Mouse (Mus musculus): ENCODE measurements at regions not wholly inside any gene's neighbourhood (a gene's known extent, or its start where the extent isn't known, plus 50 kb on each side); places are given as distances from the start of the nearest gene placed in this dataset.

DNA sequence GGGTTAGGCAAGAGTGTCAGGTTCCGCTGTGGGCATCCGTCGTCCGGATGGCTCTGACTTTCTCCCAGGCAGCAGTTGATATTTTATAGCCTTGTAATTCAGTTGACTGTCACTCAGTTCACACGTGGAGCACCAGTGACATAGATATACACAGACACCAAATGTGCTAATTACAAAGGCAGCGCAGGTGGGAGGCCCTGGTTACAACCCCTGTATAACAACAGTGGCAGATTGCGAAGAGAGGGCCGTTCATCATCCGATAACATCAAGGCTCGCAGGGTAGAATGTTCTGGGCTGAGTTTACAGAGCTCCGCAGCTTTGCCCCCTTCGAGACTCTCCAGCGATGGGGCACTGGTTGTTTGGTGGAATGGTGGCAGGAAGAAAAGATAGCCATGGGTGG lies 120.0 kb upstream of the Pgrmc2 start:
- H3K36me3 ChIP-seq, result no peaks in the 10 kb centered on the region
- no peaks in the 10 kb centered on the region for H3K9me3 ChIP-seq (replicated peaks)
- H3K4me3 ChIP-seq, result no peak overlapping the region
- WGBS, result 92% methylated on average over 13 of the region's 13 CpGs
- DNase-seq (ENCODE audit: low spot score), result no peak
- H3K27me3 ChIP-seq (ENCODE audit: low read depth, poor library complexity, severe bottlenecking), result no peaks in the 10 kb centered on the region
- H3K4me1 ChIP-seq, result peaks cover 4% of the 10 kb centered on the region; the same call in 1 of the 2 replicates
- H3K27ac ChIP-seq (replicated peaks), result no peak overlapping the region

DNA sequence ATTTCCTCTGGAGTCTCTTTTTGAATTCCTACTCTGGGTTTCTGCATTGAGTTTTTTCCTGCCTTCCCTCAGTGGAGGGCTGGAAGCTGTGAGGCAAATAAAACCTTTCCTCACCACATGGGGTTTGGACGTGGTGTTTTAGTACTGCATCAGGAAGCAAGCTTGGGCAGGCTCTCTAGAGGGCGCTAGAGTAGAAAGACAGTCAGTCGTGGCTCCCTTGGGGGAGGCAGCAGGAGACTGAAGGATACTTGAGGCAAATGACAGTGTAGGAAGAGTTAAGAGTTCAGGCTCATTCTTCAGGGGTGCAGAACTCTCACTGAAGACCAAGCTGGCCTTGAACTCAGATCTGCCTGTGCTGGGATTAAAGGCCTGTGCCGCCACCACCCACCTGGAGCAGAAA lies 118.9 kb upstream of the Pgrmc2 start:
- 33% methylated on average over 4 of the region's 4 CpGs for WGBS

GRCm38 (mm10) chr3:41200026-41200425 lies 117.2 kb upstream of the Pgrmc2 start:
- DNase-seq (ENCODE audit: low spot score), result no peak
- Histone ChIP-seq H3K36me3 (no peaks in the 10 kb centered on the region), H3K27ac (replicated peaks) (no peak overlapping the region), H3K9me3 (replicated peaks) (no peaks in the 10 kb centered on the region), H3K4me3 (no peak overlapping the region), H3K4me1 (peaks cover 13% of the 10 kb centered on the region), H3K27me3 (ENCODE audit: low read depth, poor library complexity, severe bottlenecking) (no peaks in the 10 kb centered on the region)
- WGBS, result 90% methylated on average over 5 of the region's 5 CpGs

More for the DNA sequence above, 118.9 kb upstream of the Pgrmc2 start:
- H3K36me3 ChIP-seq, result no peaks in the 10 kb centered on the region
- no peak for DNase-seq (ENCODE audit: low spot score)
- no peaks in the 10 kb centered on the region for H3K9me3 ChIP-seq (replicated peaks)
- no peak overlapping the region for H3K27ac ChIP-seq (replicated peaks)
- H3K27me3 ChIP-seq (ENCODE audit: low read depth, poor library complexity, severe bottlenecking), result no peaks in the 10 kb centered on the region
- H3K4me1 ChIP-seq, result peaks cover 9% of the 10 kb centered on the region
- no peak overlapping the region for H3K4me3 ChIP-seq

DNA sequence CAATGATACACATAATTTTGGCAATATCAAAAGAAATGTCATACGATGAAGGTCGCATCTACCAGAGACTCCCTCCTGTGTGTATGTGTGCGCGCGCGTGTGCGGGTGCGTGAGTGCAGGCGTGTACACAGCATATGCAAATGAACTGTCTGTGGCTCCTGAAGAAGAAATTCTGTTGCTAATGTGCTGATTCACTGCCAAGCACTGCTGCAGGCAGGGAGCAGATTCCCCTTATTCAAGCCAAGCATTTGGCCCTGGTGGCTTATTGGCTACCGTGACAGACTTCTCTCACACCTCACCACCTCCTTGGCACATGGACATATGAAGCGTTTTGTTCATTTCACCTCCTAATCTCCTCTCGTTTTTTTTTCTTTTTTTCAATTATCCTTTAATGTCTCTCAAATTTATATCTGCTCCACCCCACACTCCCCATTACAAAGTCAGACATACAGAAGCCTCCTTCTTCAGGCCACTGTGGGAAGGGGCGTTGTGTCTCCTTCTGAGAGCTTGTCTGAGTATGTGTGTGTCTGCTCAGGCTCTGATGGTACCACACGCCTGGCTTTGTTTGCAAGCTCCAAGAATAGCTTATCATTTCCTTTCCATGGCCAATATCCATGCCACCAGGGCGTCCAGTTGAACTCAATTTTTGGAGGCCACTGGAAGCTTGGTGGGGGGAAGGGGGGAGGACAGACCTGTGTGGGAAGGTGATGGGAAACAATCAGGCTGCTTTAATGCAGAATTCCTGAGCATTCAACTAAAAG lies 115.5 kb upstream of the Pgrmc2 start:
- Histone ChIP-seq H3K4me3 (no peak overlapping the region), H3K4me1 (peaks cover 21% of the 10 kb centered on the region), H3K27me3 (ENCODE audit: low read depth, poor library complexity, severe bottlenecking) (no peaks in the 10 kb centered on the region), H3K9me3 (replicated peaks) (no peaks in the 10 kb centered on the region), H3K27ac (replicated peaks) (no peak overlapping the region), H3K36me3 (no peaks in the 10 kb centered on the region)
- DNase-seq (ENCODE audit: low spot score), result no peak
- WGBS, result 89% methylated on average over 15 of the region's 15 CpGs

DNA sequence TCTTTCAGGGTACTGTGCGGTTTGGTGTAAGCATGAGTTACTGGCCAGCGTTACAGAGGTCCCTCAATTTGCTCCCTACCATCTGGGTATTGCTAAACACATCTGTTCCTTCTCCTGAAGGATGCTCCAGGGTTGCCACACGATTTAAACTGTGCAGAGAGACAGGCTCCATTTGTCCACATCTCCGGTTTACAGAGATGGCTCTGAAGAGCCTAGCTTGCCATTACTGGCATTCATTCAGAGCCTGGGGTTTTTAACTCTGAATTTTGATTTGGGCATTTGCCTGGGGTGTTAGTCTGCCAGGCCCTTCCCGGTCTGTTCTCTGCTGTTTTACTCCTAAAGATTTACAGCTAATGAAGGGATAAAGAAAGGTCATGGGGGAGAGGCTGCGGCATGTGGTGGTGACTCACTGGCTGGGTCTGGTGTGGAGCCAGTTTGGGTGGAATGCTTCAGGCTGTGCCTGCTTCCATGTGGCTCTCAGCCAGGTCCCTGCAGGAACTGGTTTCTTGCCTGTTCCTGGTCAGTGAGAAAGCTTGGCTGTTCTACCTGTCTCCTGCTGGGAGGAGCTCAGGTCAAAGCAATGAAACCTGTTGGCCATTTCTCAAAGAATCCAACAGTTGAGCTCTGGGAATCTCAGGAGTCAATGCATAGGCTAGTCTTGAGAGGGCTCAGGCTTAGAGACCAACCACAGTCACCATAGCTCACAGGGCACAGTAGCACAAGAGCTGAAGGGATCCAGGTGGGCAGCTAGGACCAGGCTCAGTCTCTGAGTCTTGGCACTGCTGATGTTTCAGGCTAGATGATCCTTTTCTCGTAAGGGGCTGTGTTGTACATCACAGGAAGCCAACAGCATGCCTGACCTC lies 112.5 kb upstream of the Pgrmc2 start:
- no peak overlapping the region for H3K4me3 ChIP-seq
- peaks cover 21% of the 10 kb centered on the region for H3K4me1 ChIP-seq
- no peak for DNase-seq (ENCODE audit: low spot score)
- H3K27me3 ChIP-seq (ENCODE audit: low read depth, poor library complexity, severe bottlenecking), result no peaks in the 10 kb centered on the region
- 81% methylated on average over 7 of the region's 7 CpGs for WGBS
- H3K9me3 ChIP-seq (replicated peaks), result no peaks in the 10 kb centered on the region
- H3K36me3 ChIP-seq, result no peaks in the 10 kb centered on the region
- no peak overlapping the region; the same call in 1 of the 2 replicates for H3K27ac ChIP-seq (replicated peaks)

- WGBS, result 76% methylated on average over 9 of the region's 9 CpGs
- Histone ChIP-seq H3K27me3 (ENCODE audit: low read depth, poor library complexity, severe bottlenecking) (no peaks in the 10 kb centered on the region), H3K4me1 (peaks cover 21% of the 10 kb centered on the region), H3K27ac (replicated peaks) (0 out of 2 replicates have a peak overlapping the region, but pooled peaks have one; percentile 14), H3K36me3 (no peaks in the 10 kb centered on the region), H3K9me3 (replicated peaks) (no peaks in the 10 kb centered on the region), H3K4me3 (no peak overlapping the region)
- no peak for DNase-seq (ENCODE audit: low spot score)
These were observed 111.7 kb upstream of the Pgrmc2 start for GRCm38 (mm10) chr3:41194311-41195112.

- Histone ChIP-seq H3K27ac (replicated peaks) (no peak overlapping the region), H3K36me3 (no peaks in the 10 kb centered on the region), H3K4me1 (0 out of 2 replicates have a peak, but pooled peaks cover 3% of the 10 kb centered on the region), H3K4me3 (no peak overlapping the region), H3K27me3 (ENCODE audit: low read depth, poor library complexity, severe bottlenecking) (no peaks in the 10 kb centered on the region), H3K9me3 (replicated peaks) (no peaks in the 10 kb centered on the region)
- DNase-seq (ENCODE audit: low spot score), result no peak
- 83% methylated on average over 10 of the region's 10 CpGs for WGBS
These were observed 102.7 kb upstream of the Pgrmc2 start for GRCm38 (mm10) chr3:41185305-41186097.

DNA sequence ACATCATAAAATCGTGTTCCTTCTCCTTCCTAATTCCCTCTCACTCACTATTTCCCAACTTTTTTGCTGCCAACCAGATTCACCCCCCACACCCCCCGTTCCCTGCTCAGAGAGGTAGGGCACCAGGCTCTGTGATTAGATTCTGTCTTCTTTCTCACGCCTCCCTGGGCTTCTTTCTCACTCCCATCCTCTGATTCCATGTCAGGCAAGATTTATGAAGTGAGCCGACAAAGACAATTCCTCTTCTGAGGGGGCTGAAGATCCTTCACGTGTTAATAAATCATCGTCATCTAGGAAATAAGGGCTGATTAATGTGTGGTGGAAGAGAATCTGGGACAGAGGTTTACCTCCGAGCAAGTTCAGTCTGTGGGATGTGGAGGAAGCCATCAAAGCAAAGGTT lies 101.5 kb upstream of the Pgrmc2 start:
- no peak for DNase-seq (ENCODE audit: low spot score)
- no peak overlapping the region for H3K4me3 ChIP-seq
- 0 out of 2 replicates have a peak, but pooled peaks cover 3% of the 10 kb centered on the region for H3K4me1 ChIP-seq
- H3K27ac ChIP-seq (replicated peaks), result no peak overlapping the region
- WGBS, result 85% methylated on average over 7 of the region's 7 CpGs
- no peaks in the 10 kb centered on the region for H3K9me3 ChIP-seq (replicated peaks)
- H3K27me3 ChIP-seq (ENCODE audit: low read depth, poor library complexity, severe bottlenecking), result no peaks in the 10 kb centered on the region
- H3K36me3 ChIP-seq, result no peaks in the 10 kb centered on the region

DNA sequence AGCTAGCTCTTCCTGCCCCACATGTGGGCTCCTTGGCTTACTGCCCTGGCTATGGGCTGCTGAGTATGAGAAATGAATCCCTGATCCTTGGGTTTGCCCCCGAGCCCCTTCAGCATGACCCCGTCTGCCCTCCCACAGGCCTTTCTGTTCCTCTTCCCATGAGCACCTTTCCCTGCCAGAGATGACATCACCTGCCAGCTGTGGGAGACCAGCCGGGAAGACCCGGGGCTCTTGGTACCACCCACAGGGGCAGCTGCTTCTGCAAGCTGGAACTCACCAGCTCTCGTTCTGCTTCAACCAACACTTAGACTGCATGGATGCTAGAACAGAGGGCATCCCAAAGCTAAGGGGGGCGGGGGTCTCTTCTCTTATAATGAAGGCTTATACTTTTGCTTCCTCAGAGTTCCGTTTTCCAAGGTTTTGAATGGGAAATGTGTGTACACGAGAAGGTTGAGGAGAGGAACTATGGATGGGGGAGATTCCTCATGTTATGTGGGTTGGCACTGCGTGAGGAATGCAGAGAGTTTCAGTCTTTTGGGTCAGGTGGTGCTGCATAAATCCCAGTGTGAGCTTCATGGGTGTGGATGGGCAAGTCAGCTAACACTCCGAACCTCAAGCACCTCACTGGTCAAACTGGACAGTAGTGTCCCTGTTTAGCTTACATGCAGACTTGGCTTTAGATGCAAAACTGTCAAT lies 100.2 kb upstream of the Pgrmc2 start:
- Histone ChIP-seq H3K9me3 (replicated peaks) (no peaks in the 10 kb centered on the region), H3K27me3 (ENCODE audit: low read depth, poor library complexity, severe bottlenecking) (no peaks in the 10 kb centered on the region)

GRCm38 (mm10) chr3:41182036-41182899 lies 99.4 kb upstream of the Pgrmc2 start:
- H3K4me3 ChIP-seq, result no peak overlapping the region
- 0 out of 2 replicates have a peak, but pooled peaks cover 3% of the 10 kb centered on the region for H3K4me1 ChIP-seq
- no peaks in the 10 kb centered on the region for H3K9me3 ChIP-seq (replicated peaks)
- no peak overlapping the region for H3K27ac ChIP-seq (replicated peaks)
- no peaks in the 10 kb centered on the region for H3K27me3 ChIP-seq (ENCODE audit: low read depth, poor library complexity, severe bottlenecking)
- DNase-seq (ENCODE audit: low spot score), result peak; percentile 81
- no peaks in the 10 kb centered on the region for H3K36me3 ChIP-seq
- 57% methylated on average over 15 of the region's 15 CpGs for WGBS

More for the DNA sequence above, 100.2 kb upstream of the Pgrmc2 start:
- Histone ChIP-seq H3K4me3 (no peak overlapping the region), H3K36me3 (no peaks in the 10 kb centered on the region), H3K27ac (replicated peaks) (no peak overlapping the region), H3K4me1 (0 out of 2 replicates have a peak, but pooled peaks cover 3% of the 10 kb centered on the region)
- no peak for DNase-seq (ENCODE audit: low spot score)
- 81% methylated on average over 10 of the region's 10 CpGs for WGBS

DNA sequence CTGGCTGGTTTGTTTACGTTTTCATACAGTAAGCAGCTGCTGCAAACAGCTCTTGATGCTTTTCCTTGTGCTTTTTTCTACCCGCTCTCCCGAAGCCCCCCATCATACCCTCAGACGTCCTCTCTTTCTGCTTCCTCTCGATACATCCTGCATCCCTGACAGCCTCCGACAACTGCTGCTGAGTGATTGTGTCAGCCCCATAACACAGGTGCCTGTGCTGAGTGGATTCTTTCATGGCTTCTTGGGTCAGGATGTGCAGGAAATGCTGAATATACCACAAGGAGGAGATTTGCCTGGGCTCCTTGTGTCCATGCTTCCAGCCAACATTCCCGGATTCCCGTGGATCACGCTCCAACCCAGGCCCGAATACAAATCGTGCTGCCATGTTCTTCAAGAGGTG lies 98.6 kb upstream of the Pgrmc2 start:
- Histone ChIP-seq H3K4me3 (no peak overlapping the region), H3K4me1 (0 out of 2 replicates have a peak, but pooled peaks cover 3% of the 10 kb centered on the region), H3K36me3 (no peaks in the 10 kb centered on the region), H3K27me3 (ENCODE audit: low read depth, poor library complexity, severe bottlenecking) (no peaks in the 10 kb centered on the region), H3K27ac (replicated peaks) (no peak overlapping the region), H3K9me3 (replicated peaks) (no peaks in the 10 kb centered on the region)
- no peak for DNase-seq (ENCODE audit: low spot score)
- 88% methylated on average over 11 of the region's 11 CpGs for WGBS
